Mouse (Mus musculus) retina, postnatal 7 days (tissue): ENCODE results near the gene Cdk18.

ENCODE experiments used
- DNase-seq: peaks from one replicate; pipeline ENCODE4 v3.0.0-alpha.2; 2012; ENCODE audit warnings: low read depth, low spot score

The Cdk18 gene

DNA sequence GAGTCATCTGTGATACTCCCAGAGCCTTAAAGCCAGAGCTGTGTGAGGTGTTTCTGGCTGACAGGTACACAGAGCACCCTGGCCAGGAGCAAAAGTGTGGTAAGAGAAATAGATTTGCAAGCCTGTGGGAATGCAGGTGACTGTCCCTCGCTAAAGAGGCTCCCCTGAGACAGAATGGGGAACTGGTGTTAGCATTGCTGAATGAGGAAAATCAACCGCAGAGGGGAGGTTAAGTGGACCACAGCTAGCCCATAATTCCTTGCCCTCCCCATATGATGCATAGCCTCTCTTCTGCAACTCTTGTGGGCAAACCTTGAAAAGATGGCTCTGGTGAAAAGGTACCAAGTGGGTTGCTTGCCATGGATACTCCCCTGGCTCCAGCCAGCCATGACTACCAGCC, 9.9 kb upstream of the Cdk18 start:
- DNase-seq: no peak

DNA sequence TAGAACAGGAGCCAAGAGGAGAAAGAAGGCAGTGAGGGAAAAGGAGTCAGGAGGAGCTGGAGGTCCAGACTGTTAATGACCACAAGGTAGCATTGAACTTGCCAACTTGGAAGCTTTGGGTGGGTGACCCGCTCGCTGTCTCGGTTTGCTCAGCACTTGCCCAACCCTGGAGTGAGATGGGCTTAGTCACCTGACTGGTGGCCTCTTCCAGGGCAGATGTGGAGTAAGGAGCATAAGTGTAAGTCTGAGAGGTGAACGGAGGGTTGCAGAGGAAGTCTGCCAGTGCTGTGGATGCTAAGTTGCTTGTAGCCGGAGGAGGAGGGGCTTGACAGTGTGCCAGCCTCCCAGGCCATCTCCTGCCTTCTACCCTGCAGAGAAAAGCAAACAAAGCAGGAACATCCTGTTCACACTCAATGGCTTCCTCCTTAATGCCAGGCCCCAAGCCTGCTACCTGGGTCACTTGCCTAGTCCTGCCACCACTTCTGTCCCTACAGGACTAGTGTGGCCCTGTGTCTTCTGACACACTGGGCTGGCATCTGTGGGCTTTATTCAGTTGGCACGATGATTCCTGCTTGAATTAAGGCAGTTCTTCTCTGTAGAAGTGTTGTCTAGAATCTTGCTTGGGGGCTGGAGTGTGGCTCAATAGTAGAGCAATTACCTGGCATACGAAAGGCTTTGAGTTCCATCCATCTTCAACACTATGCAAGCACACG, 6.6 kb upstream of the Cdk18 start:
- no peak for DNase-seq

- DNase-seq: no peak
These were observed 5.4 kb upstream of the Cdk18 start for GRCm38 (mm10) chr1:132144837-132145236.

DNA sequence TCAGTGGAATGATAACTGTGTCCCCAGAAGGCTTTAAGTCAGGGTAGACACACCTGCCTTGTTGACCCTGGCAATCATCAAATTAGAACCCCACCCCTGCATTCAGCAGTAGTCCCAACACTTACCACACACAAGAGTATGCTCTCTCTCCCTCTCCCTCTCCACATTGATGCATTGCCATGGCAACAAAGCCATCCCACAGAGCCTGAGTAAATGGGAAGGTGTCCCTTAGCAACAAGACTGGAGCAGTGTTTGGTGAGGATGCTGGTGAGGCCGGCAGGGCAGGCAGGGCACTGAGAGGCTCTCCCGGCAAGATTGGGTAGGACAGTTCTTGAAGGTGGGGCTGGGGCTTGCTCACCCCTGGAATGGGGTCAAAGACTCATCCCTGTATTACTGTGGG, 4.7 kb upstream of the Cdk18 start:
- DNase-seq: no peak

GRCm38 (mm10) chr1:132143730-132144129, 4.2 kb upstream of the Cdk18 start:
- DNase-seq: no peak

- no peak for DNase-seq
These were observed 3.6 kb upstream of the Cdk18 start for GRCm38 (mm10) chr1:132143079-132143478.

GRCm38 (mm10) chr1:132141753-132142152, 2.3 kb upstream of the Cdk18 start:
- DNase-seq: no peak

DNA sequence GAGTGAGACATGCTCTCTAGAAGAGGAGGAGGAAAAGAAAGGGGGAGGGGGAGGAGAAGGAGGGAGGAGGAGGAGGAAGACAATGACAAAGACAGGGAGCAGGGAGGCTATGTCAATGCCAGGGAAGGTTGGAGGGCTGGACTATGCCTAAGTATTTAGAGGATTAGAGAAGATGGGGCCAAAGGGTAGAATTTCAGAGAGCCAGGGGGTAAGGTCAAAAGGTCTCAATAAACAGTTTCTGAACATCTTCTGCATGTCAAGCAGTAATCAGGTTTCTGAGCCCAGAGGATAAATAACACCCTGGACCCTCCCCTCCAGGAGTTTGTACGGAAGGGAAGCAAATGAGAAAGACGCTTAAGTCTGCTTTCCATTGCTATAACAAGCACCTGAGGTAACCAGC, 1.7 kb upstream of the Cdk18 start:
- DNase-seq: no peak

DNA sequence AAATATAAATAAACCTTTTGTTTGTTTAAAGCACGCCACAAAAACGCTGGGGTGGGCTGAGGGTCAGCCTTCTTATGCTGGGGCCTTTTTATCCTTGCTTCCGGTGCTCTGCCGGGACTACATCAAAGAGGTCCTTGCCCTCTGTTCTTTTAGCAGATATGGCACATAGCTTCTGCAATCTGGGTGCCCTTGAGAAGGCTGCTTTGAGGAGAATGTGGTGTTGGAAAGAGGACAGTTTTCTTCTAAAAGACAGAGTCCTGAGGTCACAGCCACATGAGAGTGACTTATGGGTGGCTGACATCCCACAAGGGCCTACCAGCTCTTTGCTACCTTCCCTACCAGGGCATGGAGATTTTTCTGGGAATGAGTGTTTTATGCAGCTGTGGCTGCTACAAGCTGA, 1.1 kb upstream of the Cdk18 start:
- DNase-seq: no peak

- DNase-seq: no peak
These were observed 687 bp upstream of the Cdk18 start for GRCm38 (mm10) chr1:132140171-132140570.

GRCm38 (mm10) chr1:132138576-132139415, 688 bp downstream of the Cdk18 start:
- DNase-seq: no peak

- no peak for DNase-seq
These were observed 1.4 kb downstream of the Cdk18 start for GRCm38 (mm10) chr1:132137935-132138575.

GRCm38 (mm10) chr1:132136847-132137246, 2.6 kb downstream of the Cdk18 start:
- DNase-seq: no peak

DNA sequence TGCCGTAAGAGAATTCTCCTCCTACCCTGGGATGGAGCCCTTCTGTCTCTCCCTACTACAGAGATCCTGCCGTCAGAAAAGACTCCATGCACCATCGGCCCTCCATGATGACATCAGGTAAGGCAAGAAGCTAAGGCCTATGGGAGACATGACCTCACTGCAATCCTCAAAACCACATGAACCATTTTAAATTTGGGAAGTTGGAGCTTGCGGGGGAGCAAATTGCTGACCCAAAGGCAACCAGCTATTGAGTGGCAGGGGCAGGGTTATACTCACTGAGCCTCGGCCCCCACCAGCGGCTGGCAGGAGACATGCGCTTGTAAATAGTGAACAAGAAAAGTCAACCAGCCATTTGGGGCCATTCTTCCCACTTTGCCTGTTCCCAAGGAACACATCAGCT, 3.9 kb downstream of the Cdk18 start:
- DNase-seq: no peak

GRCm38 (mm10) chr1:132128311-132128710, 11.2 kb downstream of the Cdk18 start:
- DNase-seq: no peak

GRCm38 (mm10) chr1:132125803-132126405, 13.6 kb downstream of the Cdk18 start:
- DNase-seq: no peak

DNA sequence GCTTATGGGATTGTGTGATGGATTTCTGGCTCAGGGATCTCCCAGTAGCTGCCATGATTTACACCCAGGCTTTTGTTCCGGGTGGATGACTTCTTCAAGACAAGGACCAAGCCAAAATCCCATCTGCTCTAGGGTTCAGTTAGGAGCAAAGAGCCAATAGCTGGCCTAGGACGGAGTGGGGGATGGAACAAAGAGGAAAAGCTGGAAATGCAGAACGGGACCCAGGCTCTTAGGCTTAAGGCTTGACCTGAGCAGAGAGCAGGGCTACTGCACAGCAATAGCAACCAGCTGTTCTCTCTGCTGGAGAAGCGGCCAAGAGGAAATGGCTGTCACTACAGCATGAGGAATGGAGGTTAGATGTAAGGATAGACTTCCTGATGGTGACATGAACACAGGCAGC, 14.2 kb downstream of the Cdk18 start:
- DNase-seq: no peak

- DNase-seq: no peak
These were observed 16.0 kb downstream of the Cdk18 start for GRCm38 (mm10) chr1:132123420-132124014.

DNA sequence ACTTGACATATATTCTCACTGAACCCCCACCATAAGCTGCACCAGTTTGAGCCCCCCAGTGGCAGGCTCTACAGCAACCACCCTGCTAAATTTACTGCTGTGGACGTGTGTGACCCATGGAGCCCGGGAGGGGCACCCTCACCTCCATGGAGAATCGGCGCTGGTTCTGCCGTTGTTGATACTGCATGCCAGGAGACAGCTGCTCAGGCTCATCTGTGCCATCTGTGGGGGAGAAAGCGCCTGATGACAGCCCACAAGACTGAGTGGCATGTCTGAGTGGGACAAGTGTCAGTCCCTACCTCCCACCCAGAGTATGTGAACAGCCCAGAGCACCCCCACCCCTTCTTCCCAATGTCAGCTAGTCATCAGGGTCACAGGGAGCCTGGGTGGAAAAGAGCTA, 17.6 kb downstream of the Cdk18 start:
- no peak for DNase-seq

- peak; percentile 81 for DNase-seq
These were observed 18.2 kb downstream of the Cdk18 start for GRCm38 (mm10) chr1:132121236-132121635.

- peak; percentile 61 for DNase-seq
These were observed 22.9 kb downstream of the Cdk18 start for GRCm38 (mm10) chr1:132116606-132117005.

DNA sequence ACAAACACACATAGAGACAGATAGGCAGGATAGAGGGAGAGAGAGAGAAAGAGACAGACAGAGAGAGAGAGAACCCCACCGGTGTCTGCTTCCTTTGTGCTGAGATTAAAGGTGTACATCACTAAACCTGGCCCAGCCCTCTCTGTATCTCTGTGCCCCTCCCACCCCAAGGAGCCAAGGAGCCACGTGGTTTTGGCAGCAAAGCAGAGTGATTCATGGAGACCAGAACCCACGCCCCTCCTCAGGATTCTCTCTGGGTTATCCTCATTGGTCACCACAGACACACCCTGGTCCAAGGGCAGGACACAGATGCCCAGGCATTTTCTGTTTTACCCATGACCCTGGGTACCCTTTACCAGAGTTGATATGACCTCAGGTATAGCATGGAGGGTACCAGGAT, 26.4 kb downstream of the Cdk18 start:
- DNase-seq: no peak
